Mouse (Mus musculus): ENCODE results near the gene Zcchc7. TPM values are rescaled to one million over a fixed set of nuclear protein-coding genes. Genes with fewer than 3 reads are reported as not detected.

Zcchc7 gene
- polyA plus RNA-seq, 1 experiment from 2014 or later: 33.9 TPM

GRCm38 (mm10) chr4:44920831-44921230 lies 165.2 kb downstream of the Zcchc7 start:
- H3K9ac ChIP-seq (ENCODE audit: low read depth, low read length): no peak overlapping the region
- no peaks in the 10 kb centered on the region for H3K27me3 ChIP-seq (replicated peaks; ENCODE audit: control insufficient read depth, insufficient read depth, low read length)
- H3K4me3 ChIP-seq (ENCODE audit: low read length): no peak overlapping the region
- H3K4me2 ChIP-seq (ENCODE audit: low read depth, low read length): no peak overlapping the region
- H3K27ac ChIP-seq (ENCODE audit: low read length): no peak overlapping the region
- no peak for ATAC-seq
- H3K4me1 ChIP-seq (ENCODE audit: control insufficient read depth, insufficient read depth, low read length): no peaks in the 10 kb centered on the region
- 80% methylated on average over 5 of the region's 5 CpGs for WGBS
- H3K9me3 ChIP-seq (ENCODE audit: control insufficient read depth, low read length): no peaks in the 10 kb centered on the region
- H3K36me3 ChIP-seq (ENCODE audit: control insufficient read depth, insufficient read depth, low read length): 0 out of 2 replicates have a peak, but pooled peaks cover 2% of the 10 kb centered on the region

- Histone ChIP-seq H3K36me3 (ENCODE audit: control insufficient read depth, insufficient read depth, low read length) (0 out of 2 replicates have a peak, but pooled peaks cover 3% of the 10 kb centered on the region), H3K9ac (ENCODE audit: low read depth, low read length) (no peak overlapping the region), H3K4me1 (ENCODE audit: control insufficient read depth, insufficient read depth, low read length) (no peaks in the 10 kb centered on the region), H3K27me3 (replicated peaks; ENCODE audit: control insufficient read depth, insufficient read depth, low read length) (no peaks in the 10 kb centered on the region), H3K9me3 (ENCODE audit: control insufficient read depth, low read length) (no peaks in the 10 kb centered on the region), H3K27ac (ENCODE audit: low read length) (no peak overlapping the region), H3K4me2 (ENCODE audit: low read depth, low read length) (no peak overlapping the region), H3K4me3 (ENCODE audit: low read length) (no peak overlapping the region)
- no peak for ATAC-seq
- WGBS: 90% methylated on average over 7 of the region's 7 CpGs
Observed at GRCm38 (mm10) chr4:44922466-44923128, 166.9 kb downstream of the Zcchc7 start.

- WGBS: 86% methylated on average over 5 of the region's 5 CpGs
- Histone ChIP-seq H3K27ac (ENCODE audit: low read length) (no peak overlapping the region), H3K4me3 (ENCODE audit: low read length) (no peak overlapping the region), H3K9ac (ENCODE audit: low read depth, low read length) (no peak overlapping the region), H3K4me1 (ENCODE audit: control insufficient read depth, insufficient read depth, low read length) (no peaks in the 10 kb centered on the region), H3K36me3 (ENCODE audit: control insufficient read depth, insufficient read depth, low read length) (0 out of 2 replicates have a peak, but pooled peaks cover 3% of the 10 kb centered on the region), H3K27me3 (replicated peaks; ENCODE audit: control insufficient read depth, insufficient read depth, low read length) (no peaks in the 10 kb centered on the region), H3K4me2 (ENCODE audit: low read depth, low read length) (no peak overlapping the region), H3K9me3 (ENCODE audit: control insufficient read depth, low read length) (no peaks in the 10 kb centered on the region)
- ATAC-seq: no peak
Observed at GRCm38 (mm10) chr4:44923129-44923481, 167.4 kb downstream of the Zcchc7 start.

- Histone ChIP-seq H3K9me3 (ENCODE audit: control insufficient read depth, low read length) (no peaks in the 10 kb centered on the region), H3K4me1 (ENCODE audit: control insufficient read depth, insufficient read depth, low read length) (no peaks in the 10 kb centered on the region), H3K27me3 (replicated peaks; ENCODE audit: control insufficient read depth, insufficient read depth, low read length) (no peaks in the 10 kb centered on the region), H3K27ac (ENCODE audit: low read length) (no peak overlapping the region), H3K36me3 (ENCODE audit: control insufficient read depth, insufficient read depth, low read length) (peaks cover 11% of the 10 kb centered on the region; the same call in 1 of the 2 replicates), H3K4me3 (ENCODE audit: low read length) (no peak overlapping the region), H3K4me2 (ENCODE audit: low read depth, low read length) (no peak overlapping the region), H3K9ac (ENCODE audit: low read depth, low read length) (no peak overlapping the region)
- 85% methylated on average over 2 of the region's 2 CpGs for WGBS
- no peak for ATAC-seq
Observed at GRCm38 (mm10) chr4:44927934-44928333, 172.3 kb downstream of the Zcchc7 start.

GRCm38 (mm10) chr4:44928790-44929189 lies 173.1 kb downstream of the Zcchc7 start:
- Histone ChIP-seq H3K27me3 (replicated peaks; ENCODE audit: control insufficient read depth, insufficient read depth, low read length) (no peaks in the 10 kb centered on the region), H3K9ac (ENCODE audit: low read depth, low read length) (no peak overlapping the region), H3K9me3 (ENCODE audit: control insufficient read depth, low read length) (no peaks in the 10 kb centered on the region), H3K4me1 (ENCODE audit: control insufficient read depth, insufficient read depth, low read length) (no peaks in the 10 kb centered on the region), H3K36me3 (ENCODE audit: control insufficient read depth, insufficient read depth, low read length) (peaks cover 14% of the 10 kb centered on the region; the same call in 1 of the 2 replicates), H3K27ac (ENCODE audit: low read length) (no peak overlapping the region), H3K4me3 (ENCODE audit: low read length) (no peak overlapping the region), H3K4me2 (ENCODE audit: low read depth, low read length) (no peak overlapping the region)
- ATAC-seq: no peak
- WGBS: 71% methylated on average over 3 of the region's 3 CpGs

GRCm38 (mm10) chr4:44930406-44930805 lies 174.7 kb downstream of the Zcchc7 start:
- 92% methylated on average over 7 of the region's 7 CpGs for WGBS

GRCm38 (mm10) chr4:44931732-44932131 lies 176.1 kb downstream of the Zcchc7 start:
- Histone ChIP-seq H3K27ac (ENCODE audit: low read length) (no peak overlapping the region), H3K9ac (ENCODE audit: low read depth, low read length) (no peak overlapping the region), H3K4me1 (ENCODE audit: control insufficient read depth, insufficient read depth, low read length) (no peaks in the 10 kb centered on the region), H3K4me2 (ENCODE audit: low read depth, low read length) (no peak overlapping the region), H3K36me3 (ENCODE audit: control insufficient read depth, insufficient read depth, low read length) (peaks cover 11% of the 10 kb centered on the region; the same call in 1 of the 2 replicates), H3K27me3 (replicated peaks; ENCODE audit: control insufficient read depth, insufficient read depth, low read length) (no peaks in the 10 kb centered on the region), H3K4me3 (ENCODE audit: low read length) (no peak overlapping the region), H3K9me3 (ENCODE audit: control insufficient read depth, low read length) (no peaks in the 10 kb centered on the region)
- ATAC-seq: no peak
- WGBS: 98% methylated on average over 6 of the region's 6 CpGs

More at GRCm38 (mm10) chr4:44930406-44930805, 174.7 kb downstream of the Zcchc7 start:
- Histone ChIP-seq H3K9ac (ENCODE audit: low read depth, low read length) (no peak overlapping the region), H3K27ac (ENCODE audit: low read length) (no peak overlapping the region), H3K4me2 (ENCODE audit: low read depth, low read length) (no peak overlapping the region), H3K4me3 (ENCODE audit: low read length) (no peak overlapping the region), H3K4me1 (ENCODE audit: control insufficient read depth, insufficient read depth, low read length) (no peaks in the 10 kb centered on the region), H3K9me3 (ENCODE audit: control insufficient read depth, low read length) (no peaks in the 10 kb centered on the region), H3K27me3 (replicated peaks; ENCODE audit: control insufficient read depth, insufficient read depth, low read length) (no peaks in the 10 kb centered on the region), H3K36me3 (ENCODE audit: control insufficient read depth, insufficient read depth, low read length) (peaks cover 14% of the 10 kb centered on the region; the same call in 1 of the 2 replicates)
- ATAC-seq: no peak

GRCm38 (mm10) chr4:44938359-44939340 lies 183.0 kb downstream of the Zcchc7 start:
- H3K9me3 ChIP-seq (ENCODE audit: control insufficient read depth, low read length): no peaks in the 10 kb centered on the region
- H3K4me3 ChIP-seq (ENCODE audit: low read length): no peak overlapping the region
- no peaks in the 10 kb centered on the region for H3K4me1 ChIP-seq (ENCODE audit: control insufficient read depth, insufficient read depth, low read length)
- H3K27ac ChIP-seq (ENCODE audit: low read length): no peak overlapping the region
- H3K27me3 ChIP-seq (replicated peaks; ENCODE audit: control insufficient read depth, insufficient read depth, low read length): no peaks in the 10 kb centered on the region
- ATAC-seq: no peak
- no peak overlapping the region for H3K4me2 ChIP-seq (ENCODE audit: low read depth, low read length)
- H3K36me3 ChIP-seq (ENCODE audit: control insufficient read depth, insufficient read depth, low read length): no peaks in the 10 kb centered on the region
- 78% methylated on average over 8 of the region's 8 CpGs for WGBS
- H3K9ac ChIP-seq (ENCODE audit: low read depth, low read length): 0 out of 2 replicates have a peak overlapping the region, but pooled peaks have one; percentile 6

GRCm38 (mm10) chr4:44939576-44940249 lies 184.0 kb downstream of the Zcchc7 start:
- no peaks in the 10 kb centered on the region for H3K36me3 ChIP-seq (ENCODE audit: control insufficient read depth, insufficient read depth, low read length)
- H3K9ac ChIP-seq (ENCODE audit: low read depth, low read length): no peak overlapping the region
- no peak overlapping the region for H3K4me2 ChIP-seq (ENCODE audit: low read depth, low read length)
- no peak overlapping the region for H3K27ac ChIP-seq (ENCODE audit: low read length)
- no peak for ATAC-seq
- WGBS: 86% methylated on average over 14 of the region's 14 CpGs
- H3K4me1 ChIP-seq (ENCODE audit: control insufficient read depth, insufficient read depth, low read length): no peaks in the 10 kb centered on the region
- no peaks in the 10 kb centered on the region for H3K9me3 ChIP-seq (ENCODE audit: control insufficient read depth, low read length)
- H3K27me3 ChIP-seq (replicated peaks; ENCODE audit: control insufficient read depth, insufficient read depth, low read length): no peaks in the 10 kb centered on the region
- H3K4me3 ChIP-seq (ENCODE audit: low read length): no peak overlapping the region
